Mouse (Mus musculus) lung, postnatal 10 days (tissue): ENCODE results near the gene Habp4.

ENCODE experiments used
- DNase-seq: peaks from one replicate; pipeline ENCODE4 v3.0.0; 2021

Gene Habp4

DNA sequence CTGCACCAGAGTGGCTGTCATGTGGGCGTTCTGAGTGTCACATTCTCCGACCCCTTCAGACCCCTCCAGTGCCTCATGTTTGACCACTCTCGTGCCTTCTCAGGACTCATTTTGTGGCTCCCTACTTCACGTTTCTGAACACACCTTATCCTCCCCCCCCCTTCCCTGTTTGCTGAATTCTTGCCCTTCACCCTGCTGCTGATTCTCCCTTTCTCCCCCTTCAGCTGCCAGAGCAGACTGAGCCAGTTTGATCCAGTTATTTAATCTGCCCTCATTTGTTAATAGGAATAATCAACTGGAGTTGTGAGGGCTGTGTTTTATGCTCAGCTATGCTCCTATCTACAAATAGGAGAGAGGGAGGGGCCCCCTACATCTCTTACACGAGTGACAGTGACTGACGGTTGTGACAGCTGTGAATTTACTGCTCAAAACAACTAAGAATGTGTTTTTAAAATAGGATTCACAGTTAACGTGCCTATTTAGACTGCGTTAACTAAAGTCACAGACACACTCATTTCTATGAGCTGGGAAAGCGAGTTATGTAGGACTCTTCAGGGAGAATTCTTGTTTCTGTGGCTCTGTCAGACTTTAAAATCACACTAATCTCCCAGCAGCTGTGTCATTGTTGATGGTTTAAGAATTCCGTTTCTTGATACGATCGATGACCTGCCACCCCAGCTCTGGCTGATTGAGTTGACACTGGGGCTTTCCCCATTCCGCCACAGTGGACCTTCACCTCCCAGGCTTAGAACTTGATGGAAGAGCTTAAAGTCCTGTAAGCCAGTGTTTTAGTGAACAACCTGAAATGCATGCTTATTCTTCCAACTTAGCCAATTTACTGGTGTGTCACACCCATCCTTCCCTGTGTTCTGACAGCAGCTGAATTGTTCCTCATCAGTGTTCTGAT lies 17.4 kb downstream of the Habp4 start:
- DNase-seq = no peak

DNA sequence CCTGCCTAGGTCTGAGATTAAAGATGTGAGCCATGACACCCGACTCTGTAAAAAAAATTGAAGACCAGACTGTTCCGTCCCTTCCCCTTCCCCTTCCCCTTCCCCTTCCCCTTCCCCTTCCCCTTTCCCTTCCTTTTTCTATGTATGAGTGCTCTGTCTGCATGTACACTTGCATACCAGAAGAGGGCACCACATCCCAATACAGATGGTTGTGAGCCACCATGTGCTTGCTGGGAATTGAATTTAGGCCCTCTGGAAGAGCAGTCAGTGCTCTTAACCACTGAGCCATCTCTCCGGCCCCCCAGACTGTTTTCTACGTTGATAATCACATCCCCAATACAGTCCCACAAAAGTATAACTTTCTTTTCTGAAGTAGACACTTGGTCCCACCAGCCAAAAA lies 18.7 kb downstream of the Habp4 start:
- DNase-seq = no peak

GRCm38 (mm10) chr13:64180888-64181287 lies 19.3 kb downstream of the Habp4 start:
- peak; percentile 81 for DNase-seq

- DNase-seq = no peak
Observed at GRCm38 (mm10) chr13:64182091-64182490, 20.5 kb downstream of the Habp4 start.

GRCm38 (mm10) chr13:64183583-64183982 lies 22.0 kb downstream of the Habp4 start:
- no peak for DNase-seq

DNA sequence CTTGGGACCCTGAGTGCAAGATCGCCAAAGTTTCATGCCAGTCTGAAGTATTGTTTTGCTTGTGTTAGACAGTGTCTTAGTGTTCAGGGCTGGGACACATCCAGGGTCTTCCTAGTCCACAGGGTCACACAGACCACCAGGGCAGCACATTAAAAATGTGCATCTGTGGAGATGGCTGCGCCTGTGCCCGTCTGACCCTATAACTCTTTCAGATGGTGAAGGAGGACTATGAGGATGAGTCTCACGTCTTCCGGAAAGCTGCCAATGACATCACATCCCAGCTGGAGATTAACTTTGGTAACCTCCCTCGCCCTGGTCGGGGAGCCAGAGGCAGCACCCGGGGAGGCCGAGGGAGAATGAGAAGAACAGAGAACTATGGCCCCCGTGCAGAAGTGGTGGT lies 22.7 kb downstream of the Habp4 start:
- DNase-seq = no peak

- DNase-seq = no peak
Observed at GRCm38 (mm10) chr13:64185176-64185575, 23.6 kb downstream of the Habp4 start.

- no peak for DNase-seq
Observed at GRCm38 (mm10) chr13:64185586-64185985, 24.0 kb downstream of the Habp4 start.

- no peak for DNase-seq
Observed at GRCm38 (mm10) chr13:64186516-64186915, 24.9 kb downstream of the Habp4 start.

DNA sequence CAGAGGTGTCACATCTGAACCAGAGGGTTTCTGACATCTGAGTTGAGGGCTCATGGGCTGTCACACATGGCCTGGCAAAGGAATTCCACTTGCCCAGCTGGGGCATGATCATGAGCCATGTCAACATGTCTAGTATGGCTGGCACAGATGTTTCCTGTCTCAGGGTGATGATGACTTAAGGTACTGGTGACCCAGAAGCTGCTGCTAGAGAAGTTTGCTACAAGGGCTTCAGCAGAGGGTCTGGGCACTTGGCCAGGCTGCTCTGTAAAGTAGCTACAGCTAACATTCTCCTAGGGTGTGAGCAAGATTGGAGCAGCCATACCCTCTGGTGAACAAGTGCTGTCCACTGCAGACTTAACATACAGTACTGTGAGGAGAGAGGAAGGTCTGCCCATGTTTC lies 25.4 kb downstream of the Habp4 start:
- DNase-seq = peak; percentile 13

DNA sequence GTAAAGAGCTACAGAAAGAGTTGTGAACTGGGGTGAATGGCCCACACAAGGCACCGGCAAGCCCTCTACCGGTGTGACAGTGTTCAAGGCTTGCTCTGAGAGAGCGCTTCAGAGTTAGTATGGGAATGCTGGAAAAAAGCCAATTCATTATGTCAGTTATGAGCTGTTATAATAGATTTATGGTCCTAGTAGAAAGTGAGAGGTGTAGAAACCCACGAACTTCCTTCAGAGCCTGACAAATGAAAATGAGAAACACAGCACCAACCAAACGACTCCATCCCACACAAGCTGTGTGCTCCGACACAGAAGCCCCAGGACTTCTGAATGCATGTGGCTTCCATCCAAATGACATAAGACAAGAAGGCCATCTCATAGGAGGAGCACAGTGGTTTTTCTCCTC lies 36.3 kb downstream of the Habp4 start:
- no peak for DNase-seq

DNA sequence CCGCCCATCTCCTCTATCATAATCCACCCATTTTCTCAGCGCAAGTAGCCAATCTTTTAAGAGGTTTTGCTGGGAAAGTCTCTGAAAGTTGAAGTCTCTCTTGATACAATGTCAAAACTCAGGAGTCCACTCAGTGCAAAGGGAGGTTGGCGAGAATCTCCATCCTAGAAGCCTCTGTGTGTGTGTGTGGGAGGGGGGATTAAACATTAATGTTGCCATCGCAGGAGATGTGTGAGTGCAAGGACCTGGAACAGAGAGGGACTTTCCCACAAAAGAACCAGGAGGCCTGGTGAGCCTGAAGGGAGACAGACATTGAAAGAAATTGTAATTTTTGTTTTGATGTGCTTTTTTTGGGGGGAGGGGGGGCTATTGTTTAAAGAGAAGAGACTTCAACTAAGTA lies 36.7 kb downstream of the Habp4 start:
- no peak for DNase-seq

GRCm38 (mm10) chr13:64200911-64201310 lies 39.3 kb downstream of the Habp4 start:
- no peak for DNase-seq

DNA sequence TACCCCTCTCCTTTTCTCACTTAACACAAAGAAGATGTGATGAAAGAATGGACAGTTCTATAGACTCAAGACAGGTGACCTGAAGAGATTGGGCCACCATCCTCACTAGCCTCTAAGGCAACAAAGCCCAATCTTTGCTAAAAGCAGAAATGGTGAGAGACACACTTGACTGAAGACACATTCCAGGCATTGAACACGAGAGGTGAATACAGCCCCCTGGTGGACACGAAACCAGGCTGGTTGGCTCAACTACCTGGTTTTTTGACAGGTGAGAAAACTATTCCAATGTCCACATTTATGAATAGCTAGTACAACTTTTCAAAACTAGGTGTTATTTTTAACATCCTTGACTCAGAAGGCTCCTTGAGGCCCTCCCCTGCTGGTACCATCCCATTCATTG lies 43.1 kb downstream of the Habp4 start:
- DNase-seq = peak; percentile 26

DNA sequence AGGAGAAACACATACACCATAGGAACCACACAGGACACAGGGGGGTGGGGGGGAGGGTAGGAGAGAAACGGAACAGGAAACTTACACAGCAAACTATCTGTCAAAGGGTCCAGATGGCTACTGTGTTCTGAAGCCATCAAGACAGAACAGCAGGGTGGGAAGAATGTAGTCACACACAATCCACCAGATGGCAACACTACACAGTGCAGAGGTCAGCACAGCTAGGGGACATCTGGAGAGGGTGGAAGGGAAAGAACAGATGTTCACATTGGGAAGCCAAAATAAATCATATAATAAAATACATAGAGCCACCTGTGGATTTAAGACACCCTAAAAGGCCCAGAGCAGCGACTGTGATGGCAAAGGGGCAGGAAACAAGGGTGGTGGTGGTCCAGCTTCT lies 43.6 kb downstream of the Habp4 start:
- peak; percentile 64 for DNase-seq

DNA sequence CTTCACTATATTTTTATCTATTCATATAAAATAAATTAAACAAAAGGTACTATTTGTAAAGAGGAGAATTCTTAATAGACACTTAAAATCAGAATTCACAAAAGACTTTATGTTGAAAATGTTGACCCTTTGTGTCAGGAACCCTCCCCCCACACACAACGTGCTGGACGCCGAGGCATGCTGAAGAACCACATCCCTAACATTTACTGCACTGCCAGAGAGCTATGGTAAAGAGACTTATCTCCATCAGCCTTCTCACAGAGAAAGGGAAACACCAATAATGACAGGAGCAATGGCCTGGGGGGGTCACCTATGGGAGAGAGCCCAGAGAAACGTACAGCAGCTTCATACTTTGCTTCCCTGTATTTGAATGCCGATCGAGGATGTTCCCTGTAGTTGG lies 46.5 kb downstream of the Habp4 start:
- no peak for DNase-seq

GRCm38 (mm10) chr13:64211995-64212603 lies 50.5 kb downstream of the Habp4 start:
- no peak for DNase-seq

GRCm38 (mm10) chr13:64214891-64215290 lies 53.3 kb downstream of the Habp4 start:
- DNase-seq = no peak

DNA sequence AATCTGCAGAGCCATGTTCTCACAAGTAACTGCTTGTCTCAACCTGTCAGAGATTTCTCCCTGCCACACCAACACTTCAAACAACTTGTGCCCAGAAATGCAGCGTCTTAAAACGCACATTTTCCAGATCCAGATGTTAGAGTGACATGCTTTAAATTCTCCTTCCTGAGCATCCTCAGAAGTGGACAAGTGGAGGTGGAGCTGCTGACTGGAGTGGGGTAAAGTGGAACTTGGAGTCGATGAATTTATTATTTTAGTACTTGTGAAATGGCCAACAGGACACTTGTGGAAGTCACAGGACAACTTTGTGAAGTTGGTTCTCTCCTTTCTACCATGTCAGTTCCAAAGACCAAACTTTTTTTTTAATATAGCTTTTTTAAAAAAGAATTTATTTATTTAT lies 64.1 kb downstream of the Habp4 start:
- DNase-seq = no peak

DNA sequence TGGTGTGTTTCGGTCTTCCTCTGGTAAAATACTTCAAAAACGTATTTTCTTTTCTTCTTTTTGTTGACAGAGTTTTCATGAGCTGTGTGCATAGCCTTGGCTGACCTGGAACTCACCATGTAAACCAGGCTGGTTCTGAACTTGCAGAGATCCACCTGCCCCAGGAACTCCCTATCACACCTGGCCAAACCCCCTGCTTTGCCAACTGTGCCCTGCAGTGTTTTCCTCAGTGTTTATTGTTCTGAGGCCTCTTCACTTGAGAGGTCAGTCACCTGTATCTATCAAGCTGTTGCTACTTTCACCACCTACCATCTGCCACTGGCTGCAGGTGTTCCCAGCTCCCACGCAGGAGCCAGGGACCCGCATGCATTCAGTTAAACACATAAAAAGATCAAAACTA lies 65.1 kb downstream of the Habp4 start:
- DNase-seq = no peak

GRCm38 (mm10) chr13:64233139-64233538 lies 71.5 kb downstream of the Habp4 start:
- no peak for DNase-seq

DNA sequence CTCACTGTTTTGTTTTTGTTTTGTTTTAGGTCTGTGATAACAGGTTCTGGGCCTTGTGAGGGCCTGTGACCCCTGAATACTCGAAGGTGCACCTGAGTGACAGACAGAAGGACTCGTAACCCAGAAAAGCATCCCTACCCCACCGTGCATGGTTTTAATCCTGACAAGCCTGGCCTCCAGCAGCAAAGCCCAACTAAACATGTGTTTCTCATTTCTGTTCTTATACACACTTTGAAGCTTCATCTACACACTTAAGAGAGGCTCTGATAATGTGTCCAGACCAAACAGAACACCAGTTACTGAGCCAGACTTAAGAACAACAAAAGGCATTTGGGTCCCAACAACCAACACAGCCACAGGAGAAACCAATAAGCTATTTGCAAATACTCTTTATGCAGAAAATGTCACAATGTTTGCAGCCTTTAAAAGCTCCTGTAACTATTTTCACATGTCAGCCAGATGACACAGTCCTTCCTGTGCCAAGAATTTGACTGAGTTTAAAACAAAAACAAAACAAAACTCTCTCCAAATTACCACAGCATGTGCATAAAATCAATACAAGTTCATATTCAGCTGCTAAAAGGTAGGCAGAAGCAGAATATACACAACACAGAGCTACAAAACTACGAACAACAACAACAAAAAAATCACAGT lies 73.6 kb downstream of the Habp4 start:
- no peak for DNase-seq

DNA sequence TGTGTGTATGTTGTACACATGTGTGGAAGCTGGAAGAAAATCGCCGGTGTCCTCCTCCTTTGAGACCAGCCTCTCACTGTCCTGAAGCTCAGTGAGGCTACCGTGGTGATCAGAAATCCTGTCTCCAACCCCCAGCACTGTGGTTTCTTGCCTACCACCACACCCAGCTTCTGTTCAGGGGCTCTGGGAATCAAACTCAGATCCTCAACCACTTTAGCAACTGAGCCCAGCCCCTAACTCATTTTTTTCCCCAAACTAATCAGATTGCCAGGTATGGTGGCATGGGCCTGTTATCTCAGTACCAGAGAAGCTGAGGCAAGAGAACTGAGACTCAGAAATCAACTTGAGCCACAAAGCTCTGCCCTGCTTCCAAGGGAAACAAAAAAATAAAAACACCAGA lies 74.2 kb downstream of the Habp4 start:
- no peak for DNase-seq
